Mouse (Mus musculus) intestine, postnatal 0 days (tissue): ENCODE results near the gene Crip2. TPM values are rescaled to one million over a fixed set of nuclear protein-coding genes. Genes with fewer than 3 reads are reported as not detected.

Experiments
- ATAC-seq: fragments of 200-750 bp; cut with Nextera tagmentation; 2 replicates; pipeline ENCODE4 v1.8.0; 2017; ENCODE audit warnings: mild to moderate bottlenecking, moderate TSS enrichment, moderate library complexity
- H3K27ac ChIP-seq: fragments of 300-500 bp; sonication (generic); 2 replicates; pipeline ENCODE4 v1.5.1; 2014; ENCODE audit warnings: mild to moderate bottlenecking, low read depth, low read length, moderate library complexity
- H3K27me3 ChIP-seq: fragments of 300-500 bp; sonication (generic); replicated peaks from 2 replicates; pipeline ENCODE4 v1.6.1; 2014; ENCODE audit warnings: low read length, mixed read lengths; ENCODE audit not compliant: control insufficient read depth, insufficient read depth
- H3K36me3 ChIP-seq: fragments of 300-500 bp; sonication (generic); 2 replicates; pipeline ENCODE4 v1.6.1; 2014; ENCODE audit warnings: mild to moderate bottlenecking, moderate library complexity; ENCODE audit not compliant: control insufficient read depth, insufficient read depth
- H3K4me1 ChIP-seq: fragments of 300-500 bp; sonication (generic); replicated peaks from 2 replicates; pipeline ENCODE4 v1.6.1; 2014; ENCODE audit warnings: antibody characterized with exemption, low read length, mixed read lengths; ENCODE audit not compliant: control insufficient read depth, insufficient read depth
- H3K4me2 ChIP-seq: fragments of 300-500 bp; sonication (generic); replicated peaks from 2 replicates; pipeline ENCODE4 v1.6.1; 2014; ENCODE audit warnings: low read depth, mild to moderate bottlenecking, moderate library complexity
- H3K4me3 ChIP-seq: fragments of 300-500 bp; sonication (generic); 2 replicates; pipeline ENCODE4 v1.5.1; 2014; ENCODE audit warnings: low read depth, low read length
- H3K9ac ChIP-seq: fragments of 300-500 bp; sonication (generic); 2 replicates; pipeline ENCODE4 v1.6.1; 2014; ENCODE audit warnings: mild to moderate bottlenecking, low read depth, low read length
- H3K9me3 ChIP-seq: fragments of 300-500 bp; sonication (generic); 2 replicates; pipeline ENCODE4 v1.6.1; 2016; ENCODE audit warnings: mixed run types; ENCODE audit not compliant: control insufficient read depth
- CTCF ChIP-seq: sonication (generic); IDR thresholded peaks from 2 replicates; pipeline ENCODE4 v1.5.1; 2016; ENCODE audit warnings: low read depth, mild to moderate bottlenecking, control low read depth, antibody characterized with exemption, moderate library complexity
- WGBS: fragments of 180-500 bp; shearing (Covaris S2); extraction: QIAGEN DNeasy Blood & Tissue Kit; methylation state at CpG from one replicate; pipeline ENCODE4 v1.1.7; 2014; 5-methylcytosine and 5-hydroxymethylcytosine counted together
- polyA plus RNA-seq: library from polyadenylated mRNA; unstranded; fragments of >200 nt; fragmentation: Nextera tagmentation; extraction: Ambion mirVana; gene quantifications from 2 replicates; pipeline ENCODE4 v1.2.1, GENCODE M21; 2015

Crip2 gene
- polyA plus RNA-seq, 1 experiment from 2014 or later = 90.4 TPM

DNA sequence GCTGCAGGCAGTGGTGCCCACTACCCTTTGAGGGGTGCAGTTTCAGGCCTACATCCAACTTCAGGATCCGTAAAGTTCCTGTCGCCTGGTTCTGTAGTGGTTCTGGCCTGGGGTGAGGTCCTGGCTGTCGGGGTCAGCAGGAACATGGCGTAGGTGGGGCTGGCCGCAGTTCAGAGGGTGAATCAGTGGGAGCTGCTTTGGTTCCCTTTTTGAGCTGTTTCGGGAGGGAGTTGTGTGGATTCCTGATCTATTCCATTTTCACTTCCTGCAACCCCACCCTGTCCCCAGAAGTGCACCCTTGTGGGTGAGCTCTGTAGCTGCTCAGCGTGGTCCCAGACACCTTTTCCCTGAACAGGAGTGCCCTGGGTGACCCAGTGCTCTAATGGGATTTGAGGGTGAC is 13.9 kb downstream of the Crip2 start:
- 0 out of 2 replicates have a peak overlapping the region, but pooled peaks have one; percentile 29 for H3K27ac ChIP-seq
- no peak overlapping the region; the same call in 1 of the 2 replicates for H3K4me2 ChIP-seq
- WGBS = 91% methylated on average over 7 of the region's 7 CpGs
- H3K36me3 ChIP-seq = no peaks in the 10 kb centered on the region
- no peak for ATAC-seq
- no peak overlapping the region for H3K9ac ChIP-seq
- H3K27me3 ChIP-seq = no peaks in the 10 kb centered on the region
- no peak overlapping the region for H3K4me3 ChIP-seq
- H3K4me1 ChIP-seq = peaks cover 7% of the 10 kb centered on the region
- TF ChIP-seq CTCF = no peak
- H3K9me3 ChIP-seq = no peaks in the 10 kb centered on the region

DNA sequence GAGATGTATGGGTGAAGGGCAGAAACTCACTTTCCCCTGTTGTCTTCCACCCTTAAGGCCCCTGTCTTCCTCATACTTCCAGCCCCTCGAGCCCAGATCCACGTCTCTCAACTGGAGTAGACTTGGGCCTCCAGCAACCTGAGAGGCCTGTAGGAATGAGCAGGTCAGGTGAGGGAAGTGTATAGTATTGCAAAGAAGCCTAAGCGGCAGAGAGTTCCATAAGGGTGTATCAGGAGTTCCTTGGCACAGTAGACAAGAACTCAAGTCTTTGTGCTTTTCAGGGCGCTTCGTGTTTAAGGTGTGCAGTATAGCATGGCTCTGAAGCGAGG is 14.7 kb downstream of the Crip2 start:
- whole genome bisulfite sequencing = 60% methylated on average over 6 of the region's 6 CpGs
- Histone ChIP-seq H3K4me1 (peaks cover 7% of the 10 kb centered on the region), H3K36me3 (no peaks in the 10 kb centered on the region), H3K4me3 (no peak overlapping the region), H3K27me3 (no peaks in the 10 kb centered on the region), H3K9me3 (no peaks in the 10 kb centered on the region), H3K4me2 (peak overlapping the region; percentile 88), H3K9ac (no peak overlapping the region), H3K27ac (peak overlapping the region; percentile 88)
- no peak for TF ChIP-seq CTCF
- ATAC-seq = no peak

DNA sequence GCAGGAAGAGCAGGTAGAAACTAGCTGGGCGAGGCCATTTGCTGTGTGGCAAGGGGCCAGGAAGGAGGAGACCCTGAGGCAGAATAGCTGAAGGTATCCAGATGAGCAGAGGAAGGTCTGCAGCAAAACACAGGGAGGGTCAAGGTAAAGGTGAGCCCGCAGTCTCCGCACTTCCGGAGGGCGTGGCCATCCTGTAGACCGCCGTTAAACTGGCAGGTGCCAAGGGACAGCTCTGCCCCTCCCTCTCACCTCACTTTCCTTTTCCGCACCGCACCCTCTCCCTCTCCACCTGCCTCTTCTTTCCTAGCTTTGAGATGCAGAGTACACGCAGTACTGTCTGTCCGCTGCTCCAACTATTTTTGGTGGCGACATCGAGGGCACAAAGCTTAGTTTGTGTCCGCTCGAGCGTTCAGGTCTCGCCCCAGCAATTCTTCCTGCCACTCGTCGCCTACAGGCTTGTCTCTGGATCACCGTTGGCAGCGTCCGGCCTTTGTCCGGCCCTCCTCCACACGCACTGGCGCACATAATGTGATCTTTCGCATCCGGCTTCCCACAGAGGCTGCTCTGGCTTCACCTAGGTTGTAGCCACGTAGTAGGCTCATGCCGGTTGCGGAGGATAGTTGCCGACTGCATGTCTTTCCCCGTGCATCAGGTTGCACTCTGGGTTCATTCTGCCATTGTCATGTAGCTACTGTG is 15.2 kb downstream of the Crip2 start:
- Histone ChIP-seq H3K4me3 (peak overlapping the region; percentile 40), H3K27me3 (no peaks in the 10 kb centered on the region), H3K9ac (peak overlapping the region; percentile 54), H3K9me3 (no peaks in the 10 kb centered on the region), H3K4me2 (peak overlapping the region; percentile 88), H3K27ac (peak overlapping the region; percentile 88), H3K36me3 (no peaks in the 10 kb centered on the region), H3K4me1 (peaks cover 7% of the 10 kb centered on the region)
- WGBS = 4% methylated on average over 32 of the region's 32 CpGs
- no peak for TF ChIP-seq CTCF
- peak; percentile 3; the same call in 1 of the 2 replicates for ATAC-seq

DNA sequence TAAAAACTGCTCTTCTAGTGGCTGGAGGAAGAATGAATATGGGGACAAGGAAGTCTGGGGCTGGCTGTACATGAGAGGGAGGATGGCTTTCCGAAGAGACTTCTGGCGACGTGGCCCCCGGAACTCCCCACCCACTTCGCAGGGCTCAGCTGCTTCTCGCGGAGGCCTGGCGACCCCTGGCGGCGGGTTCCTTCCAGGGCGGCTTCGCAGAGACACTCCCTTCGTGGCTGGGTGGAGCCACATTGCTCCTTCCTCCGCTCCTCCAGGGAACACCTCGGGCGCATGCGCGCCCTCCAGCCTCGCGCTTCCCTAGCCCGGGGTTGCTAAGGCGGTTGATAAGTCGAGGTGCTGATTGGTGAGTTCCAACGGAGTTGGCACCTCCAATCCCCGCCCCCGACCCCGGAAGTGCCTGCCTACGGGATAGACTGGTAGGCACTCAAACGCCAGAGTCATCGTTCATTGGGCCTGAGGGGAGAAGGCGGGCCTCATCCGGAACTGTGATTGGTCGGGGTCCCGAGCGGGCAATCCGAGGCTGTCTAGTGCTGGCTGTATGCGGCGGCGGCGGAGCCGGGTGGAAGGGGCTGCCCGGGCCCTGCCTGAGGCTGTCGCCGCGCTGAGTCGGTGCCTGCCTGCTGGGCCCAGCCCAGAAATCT is 16.0 kb downstream of the Crip2 start, which contains the start of gene Tedc1:
Gene Tedc1 (plus strand): TSS at position 535 of the 653 bp plus-strand sequence.
- Histone ChIP-seq H3K27ac (peak within 1 kb of the TSS; percentile 88), H3K27me3 (no peaks in the 10 kb centered on the region), H3K4me1 (peaks cover 3% of the 10 kb centered on the region), H3K36me3 (no peaks in the 10 kb centered on the region), H3K4me3 (peak within 1 kb of the TSS; percentile 64), H3K4me2 (peak within 1 kb of the TSS; percentile 88), H3K9me3 (no peaks in the 10 kb centered on the region), H3K9ac (peak within 1 kb of the TSS; percentile 54)
- ATAC-seq = peak; percentile 98
- WGBS = under 1% methylated on average over 46 of the region's 46 CpGs
- TF ChIP-seq CTCF = peak; percentile 99

DNA sequence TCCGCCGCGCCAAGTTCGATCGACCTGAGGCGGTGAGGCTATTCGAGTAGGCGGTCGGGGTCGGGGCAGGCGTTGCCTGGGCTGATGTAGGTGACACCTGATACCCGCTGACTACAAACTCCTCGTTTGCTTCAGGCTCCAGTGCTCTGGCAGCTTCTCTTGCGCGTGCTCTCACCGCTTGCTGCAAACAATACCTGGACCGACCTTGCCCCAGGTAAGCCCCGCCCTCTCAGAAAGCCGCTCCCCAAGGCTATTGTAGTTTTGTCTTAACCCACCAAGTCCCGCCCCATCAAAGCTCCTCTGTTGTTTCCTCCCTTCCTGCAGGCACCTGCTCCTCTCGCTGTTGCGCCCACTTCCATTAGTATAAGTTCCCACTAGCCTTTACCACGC is 16.5 kb downstream of the Crip2 start:
- no peaks in the 10 kb centered on the region for H3K9me3 ChIP-seq
- peak overlapping the region; percentile 64 for H3K4me3 ChIP-seq
- peak overlapping the region; percentile 88 for H3K4me2 ChIP-seq
- TF ChIP-seq CTCF = no peak
- WGBS = under 1% methylated on average over 23 of the region's 23 CpGs
- no peaks in the 10 kb centered on the region for H3K27me3 ChIP-seq
- H3K9ac ChIP-seq = peak overlapping the region; percentile 46; the same call in 1 of the 2 replicates
- peaks cover 3% of the 10 kb centered on the region; the same call in 1 of the 2 replicates for H3K36me3 ChIP-seq
- ATAC-seq = peak; percentile 19
- peaks cover 3% of the 10 kb centered on the region for H3K4me1 ChIP-seq
- H3K27ac ChIP-seq = peak overlapping the region; percentile 55; the same call in 1 of the 2 replicates

DNA sequence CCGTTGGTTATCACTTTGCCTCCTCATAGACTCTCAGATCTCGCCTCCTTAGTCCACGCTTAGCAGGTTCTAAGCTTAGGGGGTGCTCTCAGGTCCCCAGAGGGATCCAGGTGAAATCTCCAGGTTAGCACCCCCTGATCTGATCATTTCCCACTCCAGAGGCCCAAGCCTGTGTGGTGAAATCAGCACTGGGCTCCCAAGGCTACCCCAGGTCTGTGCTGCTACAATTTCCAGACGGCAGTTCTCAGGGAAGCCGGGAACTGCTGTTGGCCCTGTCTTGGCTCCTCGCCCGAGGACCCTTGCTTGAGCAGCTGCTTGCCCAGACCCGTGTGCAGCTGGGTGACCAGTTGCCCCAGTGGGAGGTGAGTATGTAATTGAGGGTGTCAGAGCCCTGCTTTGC is 17.0 kb downstream of the Crip2 start:
- no peak for ATAC-seq
- H3K4me3 ChIP-seq = peak overlapping the region; percentile 64
- H3K36me3 ChIP-seq = peaks cover 6% of the 10 kb centered on the region; the same call in 1 of the 2 replicates
- no peaks in the 10 kb centered on the region for H3K9me3 ChIP-seq
- 20% methylated on average over 8 of the region's 8 CpGs for WGBS
- no peak overlapping the region for H3K27ac ChIP-seq
- H3K4me1 ChIP-seq = peaks cover 3% of the 10 kb centered on the region
- no peak for TF ChIP-seq CTCF
- no peak overlapping the region for H3K9ac ChIP-seq
- H3K4me2 ChIP-seq = peak overlapping the region; percentile 88
- H3K27me3 ChIP-seq = no peaks in the 10 kb centered on the region
